Mouse (Mus musculus): Measurements from ENCODE around the gene Cbln3. TPM values are rescaled to one million over a fixed set of nuclear protein-coding genes. Genes with fewer than 3 reads are reported as not detected.
A peak's percentile ranks its signal among the peaks of the same experiment; 100 is the strongest.

Gene Cbln3
- polyA plus RNA-seq, 1 experiment from 2014 or later: 0.26 TPM

- ATAC-seq (no peak), DNase-seq (ENCODE audit: low spot score) (no peak)
- no peaks in the 10 kb centered on the region for H3K9me3 ChIP-seq (ENCODE audit: low read length)
- H3K4me2 ChIP-seq (replicated peaks; ENCODE audit: low read depth, low read length): no peak overlapping the region
- TF ChIP-seq EP300 (IDR thresholded peaks at IDR 0.05): no peak
- WGBS: 89% methylated on average over 12 of the region's 12 CpGs
- peaks cover 22% of the 10 kb centered on the region for H3K36me3 ChIP-seq (ENCODE audit: insufficient read depth, low read length)
- H3K27ac ChIP-seq (ENCODE audit: low read length): no peak overlapping the region
- no peak overlapping the region for H3K9ac ChIP-seq (replicated peaks; ENCODE audit: low read depth)
- H3K4me3 ChIP-seq (ENCODE audit: low read depth, low read length): no peak overlapping the region
- H3K4me1 ChIP-seq (ENCODE audit: insufficient read depth, low read depth, low read length): no peaks in the 10 kb centered on the region
- H3K27me3 ChIP-seq (replicated peaks; ENCODE audit: insufficient read depth, low read length): no peaks in the 10 kb centered on the region
Observed at GRCm38 (mm10) chr14:55897671-55898070, 13.5 kb upstream of the Cbln3 start.

GRCm38 (mm10) chr14:55886571-55887382 lies 2.6 kb upstream of the Cbln3 start:
- Histone ChIP-seq H3K4me2 (replicated peaks; ENCODE audit: low read depth, low read length) (peak overlapping the region; percentile 74), H3K4me1 (ENCODE audit: insufficient read depth, low read depth, low read length) (peaks cover 16% of the 10 kb centered on the region; the same call in 1 of the 2 replicates), H3K9ac (replicated peaks; ENCODE audit: low read depth) (no peak overlapping the region), H3K27me3 (replicated peaks; ENCODE audit: insufficient read depth, low read length) (no peaks in the 10 kb centered on the region), H3K9me3 (ENCODE audit: low read length) (no peaks in the 10 kb centered on the region), H3K4me3 (ENCODE audit: low read depth, low read length) (0 out of 2 replicates have a peak overlapping the region, but pooled peaks have one; percentile 85), H3K27ac (ENCODE audit: low read length) (no peak overlapping the region), H3K36me3 (ENCODE audit: insufficient read depth, low read length) (peaks cover 23% of the 10 kb centered on the region; the same call in 1 of the 2 replicates)
- WGBS: 67% methylated on average over 24 of the region's 24 CpGs
- ATAC-seq: no peak
- DNase-seq (ENCODE audit: low spot score): no peak
- no peak for TF ChIP-seq EP300 (IDR thresholded peaks at IDR 0.05)
- TF ChIP-seq CTCF (IDR thresholded peaks at IDR 0.05): no peak

DNA sequence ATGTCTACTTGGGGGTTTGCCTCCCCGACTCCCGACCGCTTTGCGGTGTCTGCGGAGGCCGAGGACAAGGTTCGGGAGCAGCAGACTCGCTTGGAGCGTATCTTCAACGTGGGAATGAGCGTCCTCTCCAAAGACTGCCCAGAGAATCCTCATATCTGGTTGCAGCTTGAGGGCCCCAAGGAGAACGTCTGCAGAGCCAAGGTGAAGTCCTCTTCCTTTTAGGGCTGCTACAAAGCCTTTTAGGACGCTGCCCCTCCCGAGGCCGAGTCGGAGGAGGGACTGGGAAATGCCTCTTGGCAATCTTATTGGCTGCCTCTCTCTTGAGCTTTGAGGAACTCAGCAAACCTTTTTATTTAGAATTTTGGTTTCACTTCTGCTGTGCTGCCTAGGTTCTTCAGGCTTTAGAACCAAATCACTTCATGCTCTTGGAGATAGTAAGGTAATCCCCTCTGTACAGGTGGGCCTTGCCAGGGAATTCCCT lies 1.6 kb upstream of the Cbln3 start:
- H3K9ac ChIP-seq (replicated peaks; ENCODE audit: low read depth): peak overlapping the region; percentile 92
- H3K9me3 ChIP-seq (ENCODE audit: low read length): no peaks in the 10 kb centered on the region
- H3K4me3 ChIP-seq (ENCODE audit: low read depth, low read length): peak overlapping the region; percentile 85
- H3K27ac ChIP-seq (ENCODE audit: low read length): peak overlapping the region; percentile 98
- H3K4me2 ChIP-seq (replicated peaks; ENCODE audit: low read depth, low read length): peak overlapping the region; percentile 74
- no peak for ATAC-seq
- H3K36me3 ChIP-seq (ENCODE audit: insufficient read depth, low read length): peaks cover 23% of the 10 kb centered on the region; the same call in 1 of the 2 replicates
- no peaks in the 10 kb centered on the region for H3K27me3 ChIP-seq (replicated peaks; ENCODE audit: insufficient read depth, low read length)
- DNase-seq (ENCODE audit: low spot score): peak; percentile 88
- H3K4me1 ChIP-seq (ENCODE audit: insufficient read depth, low read depth, low read length): peaks cover 16% of the 10 kb centered on the region; the same call in 1 of the 2 replicates
- TF ChIP-seq CTCF (IDR thresholded peaks at IDR 0.05) (no peak), EP300 (IDR thresholded peaks at IDR 0.05) (no peak)
- 2% methylated on average over 16 of the region's 16 CpGs for WGBS

- TF ChIP-seq EP300 (IDR thresholded peaks at IDR 0.05) (no peak), CTCF (IDR thresholded peaks at IDR 0.05) (peak; percentile 0; the same call in 1 of the 2 replicates)
Observed at GRCm38 (mm10) chr14:55885114-55885790, 1.1 kb upstream of the Cbln3 start.

GRCm38 (mm10) chr14:55884713-55885113 lies 521 bp upstream of the Cbln3 start, which contains the start of gene Khnyn:
Gene Khnyn (plus strand): TSS chr14:55884947.
- DNase-seq (ENCODE audit: low spot score) (peak; percentile 98), ATAC-seq (peak; percentile 98)
- 1% methylated on average over 20 of the region's 30 CpGs for WGBS

More at GRCm38 (mm10) chr14:55885114-55885790, 1.1 kb upstream of the Cbln3 start:
- H3K27me3 ChIP-seq (replicated peaks; ENCODE audit: insufficient read depth, low read length): no peaks in the 10 kb centered on the region
- DNase-seq (ENCODE audit: low spot score): peak; percentile 77
- H3K9me3 ChIP-seq (ENCODE audit: low read length): no peaks in the 10 kb centered on the region
- peak overlapping the region; percentile 92 for H3K9ac ChIP-seq (replicated peaks; ENCODE audit: low read depth)
- peak overlapping the region; percentile 74 for H3K4me2 ChIP-seq (replicated peaks; ENCODE audit: low read depth, low read length)
- H3K4me1 ChIP-seq (ENCODE audit: insufficient read depth, low read depth, low read length): peaks cover 16% of the 10 kb centered on the region; the same call in 1 of the 2 replicates
- H3K27ac ChIP-seq (ENCODE audit: low read length): peak overlapping the region; percentile 98
- peaks cover 22% of the 10 kb centered on the region; the same call in 1 of the 2 replicates for H3K36me3 ChIP-seq (ENCODE audit: insufficient read depth, low read length)
- peak; percentile 54 for ATAC-seq
- H3K4me3 ChIP-seq (ENCODE audit: low read depth, low read length): peak overlapping the region; percentile 85
- 2% methylated on average over 20 of the region's 30 CpGs for WGBS

DNA sequence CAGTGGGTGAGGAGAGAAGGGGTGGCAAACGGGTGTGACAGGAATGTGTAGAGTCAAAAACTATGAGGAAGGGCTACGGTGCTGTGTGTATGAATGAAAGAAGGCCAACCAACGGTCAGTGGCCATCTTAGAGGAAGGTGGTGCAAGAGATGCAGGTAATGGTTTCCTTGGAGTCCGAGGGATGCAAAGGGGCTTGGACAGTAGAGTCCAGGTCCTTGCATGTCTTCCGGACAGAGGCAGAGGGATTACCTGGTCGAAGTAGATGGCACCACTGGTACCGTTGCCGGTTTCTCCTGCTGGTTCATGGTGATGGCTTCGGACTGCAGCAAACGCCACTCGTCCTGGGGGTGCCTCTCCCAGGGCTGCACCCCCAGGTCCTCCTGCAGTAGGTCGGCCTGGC lies 529 bp downstream of the Cbln3 start:
- no peak for ATAC-seq
- Histone ChIP-seq H3K9me3 (ENCODE audit: low read length) (no peaks in the 10 kb centered on the region), H3K4me1 (ENCODE audit: insufficient read depth, low read depth, low read length) (peaks cover 16% of the 10 kb centered on the region; the same call in 1 of the 2 replicates), H3K27me3 (replicated peaks; ENCODE audit: insufficient read depth, low read length) (no peaks in the 10 kb centered on the region), H3K4me3 (ENCODE audit: low read depth, low read length) (no peak overlapping the region), H3K36me3 (ENCODE audit: insufficient read depth, low read length) (peaks cover 11% of the 10 kb centered on the region; the same call in 1 of the 2 replicates), H3K9ac (replicated peaks; ENCODE audit: low read depth) (no peak overlapping the region), H3K4me2 (replicated peaks; ENCODE audit: low read depth, low read length) (no peak overlapping the region), H3K27ac (ENCODE audit: low read length) (no peak overlapping the region)
- 85% methylated on average over 12 of the region's 12 CpGs for WGBS
- TF ChIP-seq CTCF (IDR thresholded peaks at IDR 0.05): no peak
- TF ChIP-seq EP300 (IDR thresholded peaks at IDR 0.05): no peak
- DNase-seq (ENCODE audit: low spot score): no peak

More at GRCm38 (mm10) chr14:55884713-55885113, 521 bp upstream of the Cbln3 start, which contains the start of gene Khnyn:
- Histone ChIP-seq H3K27me3 (replicated peaks; ENCODE audit: insufficient read depth, low read length) (no peaks in the 10 kb centered on the region), H3K36me3 (ENCODE audit: insufficient read depth, low read length) (peaks cover 17% of the 10 kb centered on the region; the same call in 1 of the 2 replicates), H3K27ac (ENCODE audit: low read length) (peak within 1 kb of the TSS; percentile 98), H3K9ac (replicated peaks; ENCODE audit: low read depth) (peak within 1 kb of the TSS; percentile 92), H3K9me3 (ENCODE audit: low read length) (no peaks in the 10 kb centered on the region), H3K4me1 (ENCODE audit: insufficient read depth, low read depth, low read length) (peaks cover 16% of the 10 kb centered on the region; the same call in 1 of the 2 replicates), H3K4me2 (replicated peaks; ENCODE audit: low read depth, low read length) (peak within 1 kb of the TSS; percentile 74), H3K4me3 (ENCODE audit: low read depth, low read length) (peak within 1 kb of the TSS; percentile 85)
- TF ChIP-seq EP300 (IDR thresholded peaks at IDR 0.05): no peak
- peak; percentile 10; the same call in 1 of the 2 replicates for TF ChIP-seq CTCF (IDR thresholded peaks at IDR 0.05)
